Mouse (Mus musculus) liver, postnatal 0 days (tissue): Measurements from ENCODE around the gene Morn5.

Experiments
- CTCF ChIP-seq: sonication (generic); IDR thresholded peaks from 2 replicates; pipeline ENCODE4 v1.5.1; 2016; ENCODE audit warnings: antibody characterized with exemption, low read depth
- EP300 ChIP-seq: IDR thresholded peaks from 2 replicates; pipeline ENCODE4 v1.6.1; 2016; ENCODE audit warnings: antibody characterized with exemption, low read depth, mild to moderate bottlenecking

DNA sequence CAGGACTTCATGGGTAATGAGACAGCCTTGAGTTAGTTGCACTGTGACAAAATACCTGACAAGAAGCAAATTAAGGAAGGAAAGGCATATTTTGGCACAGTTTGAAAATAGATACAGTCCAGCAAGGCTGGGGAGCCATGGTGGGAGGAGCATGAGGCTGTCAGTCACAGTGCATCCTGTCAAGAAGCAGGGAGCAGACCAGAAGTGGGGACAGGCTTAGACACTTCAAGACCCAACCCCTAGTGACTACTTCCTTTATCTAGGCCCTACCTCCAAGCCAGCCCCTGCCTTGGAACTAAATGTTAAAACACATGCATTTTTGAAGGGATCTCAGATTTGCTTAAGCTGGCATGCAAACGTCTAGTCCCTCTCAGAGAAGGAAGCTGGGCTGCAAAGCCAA lies 48.9 kb upstream of the Morn5 start:
- TF ChIP-seq CTCF (no peak), EP300 (no peak)
